13 mouse cellular contexts compared by ENCODE assay signal in the genomic region with DNA sequence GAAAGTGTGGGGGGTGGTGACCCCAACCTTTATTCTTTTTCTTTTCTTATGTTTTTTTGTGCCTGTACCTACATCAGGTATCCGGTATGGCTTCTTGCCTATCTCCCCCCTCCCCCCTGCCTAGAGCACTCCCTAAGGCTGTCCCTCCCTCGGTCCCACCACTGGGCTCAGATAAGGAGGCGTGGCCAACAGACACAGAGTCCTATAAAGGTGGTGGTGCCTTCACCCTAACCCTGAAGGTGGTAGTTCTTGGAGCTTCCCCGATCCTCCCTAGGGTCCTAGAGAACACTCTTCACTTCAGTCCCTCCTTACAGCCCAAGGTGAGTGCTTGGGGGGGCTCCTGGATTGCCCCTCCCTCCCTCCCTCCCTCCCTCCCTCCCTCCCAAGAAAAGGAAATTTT. TPM values are rescaled to one million over a fixed set of nuclear protein-coding genes. Genes with fewer than 3 reads are reported as not detected.
DNase-seq lines count a peak whose midpoint lies in the region; ATAC-seq lines count a peak whose summit lies in the region.
"Had no signal": no experiment of that assay in that cellular context is flagged by ENCODE, and none has a peak within 500 bp of the region (broad histone marks: within the 10 kb centered on the region; RNA-seq: fewer than 3 reads in every experiment).

No protein-coding gene starts in this region.

- 21% methylated on average over 4 of the region's 4 CpGs for WGBS in kidney, embryonic 14.5 days
- WGBS in liver, embryonic 13.5 days (ENCODE audit: insufficient replicate concordance) = 2% methylated on average over 4 of the region's 4 CpGs

- peaks cover 20% of the 10 kb centered on the region for H3K27me3 ChIP-seq in kidney, embryonic 14.5 days (ENCODE audit: control insufficient read depth, insufficient read depth, low read length)
- H3K27me3 ChIP-seq in liver, embryonic 13.5 days = peaks cover 56% of the 10 kb centered on the region

- no peak overlapping the region for H3K4me3 ChIP-seq in kidney, embryonic 14.5 days (ENCODE audit: low read length)
- peak overlapping the region; percentile 52 for H3K4me3 ChIP-seq in liver, embryonic 13.5 days (replicated peaks)

- no peaks in the 10 kb centered on the region for H3K36me3 ChIP-seq in kidney, embryonic 14.5 days (ENCODE audit: control insufficient read depth, insufficient read depth, low read length)
- no peaks in the 10 kb centered on the region for H3K36me3 ChIP-seq in liver, embryonic 13.5 days

- DNase-seq in cerebellum, postnatal 10 days = peak; percentile 11 to 16
- no peak for DNase-seq in cerebellum, adult 8-10 months
- DNase-seq in kidney, adult 8-10 months = no peak
- DNase-seq in ES-CJ7 (ENCODE audit: low read depth, low spot score) = peak; percentile 23
- peak; percentile 33 for DNase-seq in liver, embryonic 13.5 days
- DNase-seq in urinary bladder, postnatal 14 days (ENCODE audit: low spot score) = no peak
- DNase-seq in right cerebral cortex, postnatal 36 days (ENCODE audit: low spot score in 2 of 2) = no peak
- DNase-seq: adrenal gland, postnatal 36 days; cerebellum, postnatal 14 days; lung, postnatal 14 days had no signal

- no peak overlapping the region for H3K4me2 ChIP-seq in kidney, embryonic 14.5 days (replicated peaks; ENCODE audit: low read depth, low read length)
- H3K4me2 ChIP-seq in liver, embryonic 13.5 days = peak overlapping the region; percentile 72

- ATAC-seq in kidney, embryonic 14.5 days (ENCODE audit: low FRiP score, low TSS enrichment) = peak; percentile 54; the same call in 1 of the 2 replicates
- peak; percentile 82 for ATAC-seq in liver, embryonic 13.5 days (ENCODE audit: low read depth)

- no peaks in the 10 kb centered on the region for H3K9me3 ChIP-seq in kidney, embryonic 14.5 days (ENCODE audit: control insufficient read depth, low read length)
- H3K9me3 ChIP-seq in liver, embryonic 13.5 days (replicated peaks) = no peaks in the 10 kb centered on the region

- H3K27ac ChIP-seq in kidney, embryonic 14.5 days (ENCODE audit: low read depth, low read length) = no peak overlapping the region
- no peak overlapping the region for H3K27ac ChIP-seq in liver, embryonic 13.5 days

- no peak overlapping the region for H3K9ac ChIP-seq in kidney, embryonic 14.5 days (ENCODE audit: low read depth, low read length)
- H3K9ac ChIP-seq in liver, embryonic 13.5 days = no peak overlapping the region

- H3K4me1 ChIP-seq in kidney, embryonic 14.5 days (ENCODE audit: control insufficient read depth, insufficient read depth, low read length) = peaks cover 12% of the 10 kb centered on the region; the same call in 1 of the 2 replicates
- peaks cover 25% of the 10 kb centered on the region for H3K4me1 ChIP-seq in liver, embryonic 13.5 days (replicated peaks)

RNA-seq across cellular contexts. Expression of a gene that starts 9.7 kb away (rescaled TPM):
- polyA plus RNA-seq in kidney, embryonic 14.5 days (2014; fragmentation: Nextera tagmentation; extraction: Ambion mirVana) = 0.08 and 0.11 TPM in 2 replicates
- 0.17 and 0.22 TPM in 2 replicates for polyA plus RNA-seq in liver, embryonic 13.5 days (2015; fragmentation: Nextera tagmentation; extraction: Ambion mirVana)
- polyA plus RNA-seq: erythroblast, embryonic 14.5 days had no signal

RNA-seq across cellular contexts. Expression of a gene that starts 11.0 kb away (rescaled TPM):
- 20.7 and 24.1 TPM in 2 replicates for polyA plus RNA-seq in kidney, embryonic 14.5 days (2014; fragmentation: Nextera tagmentation; extraction: Ambion mirVana)
- polyA plus RNA-seq in liver, embryonic 13.5 days (2015; fragmentation: Nextera tagmentation; extraction: Ambion mirVana) = 16.7 and 18.4 TPM in 2 replicates

RNA-seq across cellular contexts. Expression of a gene that starts 13.9 kb away (rescaled TPM):
- not detected in 2 replicates for polyA plus RNA-seq in kidney, embryonic 14.5 days (2014; fragmentation: Nextera tagmentation; extraction: Ambion mirVana)
- 0.10 TPM in 1 of 2 replicates, not detected in the other for polyA plus RNA-seq in liver, embryonic 13.5 days (2015; fragmentation: Nextera tagmentation; extraction: Ambion mirVana)
- polyA plus RNA-seq: erythroblast, embryonic 14.5 days; large intestine, adult 2 months had no signal

RNA-seq across cellular contexts. Expression of a gene that starts 43.9 kb away (rescaled TPM):
- polyA plus RNA-seq in kidney, embryonic 14.5 days (2014; fragmentation: Nextera tagmentation; extraction: Ambion mirVana) = 24.3 and 26.1 TPM in 2 replicates
- polyA plus RNA-seq in liver, embryonic 13.5 days (2015; fragmentation: Nextera tagmentation; extraction: Ambion mirVana) = 20.7 and 21.7 TPM in 2 replicates

Comparison
In these comparisons a context has a peak if more than half of its experiments do, and no peak if none do; other contexts are left out.
1. DNase-seq: peak in cerebellum, postnatal 10 days (2 of 2), ES-CJ7 (single experiment) and liver, embryonic 13.5 days (single experiment); none in cerebellum, adult 8-10 months (single experiment), kidney, adult 8-10 months (0 of 2), urinary bladder, postnatal 14 days (single experiment) and right cerebral cortex, postnatal 36 days (0 of 2).